Mouse (Mus musculus): Measurements from ENCODE around the gene Sult2b1. TPM values are rescaled to one million over a fixed set of nuclear protein-coding genes. Genes with fewer than 3 reads are reported as not detected.

Gene Sult2b1
- total and polyA plus RNA-seq, 3 experiments, result 0.17 to 0.29 TPM; not detected in 1

GRCm38 (mm10) chr7:45791756-45792490 lies 7.5 kb upstream of the Sult2b1 start:
- no peak for DNase-seq (ENCODE audit: extremely low read depth)
- H3K9ac ChIP-seq (ENCODE audit: insufficient read depth, low read depth), result no peak overlapping the region
- H3K79me2 ChIP-seq (replicated peaks; ENCODE audit: control insufficient read depth, extremely low read depth, insufficient read depth, poor library complexity, severe bottlenecking), result no peaks in the 10 kb centered on the region
- H3K4me2 ChIP-seq (ENCODE audit: insufficient read depth, low read depth, poor library complexity, severe bottlenecking), result no peak overlapping the region
- no peaks in the 10 kb centered on the region for H3K36me3 ChIP-seq (replicated peaks in 1 of 2; ENCODE audit: control insufficient read depth in 1 of 2, insufficient read depth in 1 of 2, low read length in 1 of 2)
- no peaks in the 10 kb centered on the region; a peak in 1 of 4 replicates for H3K4me1 ChIP-seq (ENCODE audit: control insufficient read depth in 1 of 2, insufficient read depth in 2 of 2)
- in situ Hi-C loops (cut with MboI; ENCODE audit: low pct_ligation_motif_present, low pct_unique_long_range_greater_than_20kb, low sequenced_read_pairs), result no loop called here
- peaks cover 9% of the 10 kb centered on the region for H3K27me3 ChIP-seq (replicated peaks)
- H3K4me3 ChIP-seq (replicated peaks in 1 of 3; ENCODE audit: low read depth in 2 of 3, low read length in 2 of 3, poor library complexity in 1 of 3), result no peak overlapping the region
- no peak overlapping the region for H3K27ac ChIP-seq (ENCODE audit: insufficient read depth, low read depth)
- peaks cover 8% of the 10 kb centered on the region for H3K9me3 ChIP-seq (replicated peaks; ENCODE audit: low read length)
- dilution Hi-C loops (cut with MboI; ENCODE audit: extremely low pct_ligation_motif_present, extremely low pct_unique_long_range_greater_than_20kb, low sequenced_read_pairs), result no loop called here
- TF ChIP-seq MAZ (IDR thresholded peaks at IDR 0.05; ENCODE audit: low read depth, low read length) (no peak), JUN (IDR thresholded peaks at IDR 0.05; ENCODE audit: insufficient read depth, low read depth, low read length) (no peak), CTCF (conservative IDR thresholded peaks at IDR 0.05 in 1 of 2, IDR thresholded peaks at IDR 0.05 in 1 of 2; ENCODE audit: low read depth in 2 of 2, low read length in 2 of 2) (no peak), PAX5 (IDR thresholded peaks at IDR 0.05; ENCODE audit: low read length) (no peak), HCFC1 (IDR thresholded peaks at IDR 0.05; ENCODE audit: low read depth, low read length) (no peak), EP300 (IDR thresholded peaks at IDR 0.05; ENCODE audit: low read length) (no peak), CHD1 (IDR thresholded peaks at IDR 0.05; ENCODE audit: low read depth, low read length) (no peak), RCOR1 (conservative IDR thresholded peaks at IDR 0.05; ENCODE audit: low read depth, low read length) (no peak), E2F4 (IDR thresholded peaks at IDR 0.05; ENCODE audit: insufficient replicate concordance, low read depth, low read length) (no peak), POLR2A (IDR thresholded peaks at IDR 0.05; ENCODE audit: low read depth, low read length) (no peak), JUND (conservative IDR thresholded peaks at IDR 0.05; ENCODE audit: low read depth, low read length) (no peak), ZMIZ1 (IDR thresholded peaks at IDR 0.05; ENCODE audit: low read depth, low read length) (no peak)

GRCm38 (mm10) chr7:45790721-45791120 lies 6.3 kb upstream of the Sult2b1 start:
- Histone ChIP-seq H3K9ac (ENCODE audit: insufficient read depth, low read depth) (no peak overlapping the region), H3K27me3 (replicated peaks) (peaks cover 12% of the 10 kb centered on the region), H3K9me3 (replicated peaks; ENCODE audit: low read length) (peaks cover 8% of the 10 kb centered on the region), H3K4me3 (replicated peaks in 1 of 3; ENCODE audit: low read depth in 2 of 3, low read length in 2 of 3, poor library complexity in 1 of 3) (no peak overlapping the region), H3K27ac (ENCODE audit: insufficient read depth, low read depth) (no peak overlapping the region), H3K36me3 (replicated peaks in 1 of 2; ENCODE audit: control insufficient read depth in 1 of 2, insufficient read depth in 1 of 2, low read length in 1 of 2) (no peaks in the 10 kb centered on the region), H3K79me2 (replicated peaks; ENCODE audit: control insufficient read depth, extremely low read depth, insufficient read depth, poor library complexity, severe bottlenecking) (no peaks in the 10 kb centered on the region), H3K4me1 (ENCODE audit: control insufficient read depth in 1 of 2, insufficient read depth in 2 of 2) (peaks cover 0 to 3% of the 10 kb centered on the region in 2 experiments; a peak in 2 of 4 replicates), H3K4me2 (ENCODE audit: insufficient read depth, low read depth, poor library complexity, severe bottlenecking) (no peak overlapping the region)
- no peak for TF ChIP-seq MYC (IDR thresholded peaks at IDR 0.05; ENCODE audit: low read depth, low read length)
- TF ChIP-seq MAZ (IDR thresholded peaks at IDR 0.05; ENCODE audit: low read depth, low read length), result no peak
- TF ChIP-seq SIN3A (IDR thresholded peaks at IDR 0.05; ENCODE audit: low read length), result no peak
- no peak for TF ChIP-seq MEF2A (IDR thresholded peaks at IDR 0.05; ENCODE audit: borderline replicate concordance, low read depth, low read length)
- no peak for TF ChIP-seq JUND (conservative IDR thresholded peaks at IDR 0.05; ENCODE audit: low read depth, low read length)
- no peak for TF ChIP-seq E2F4 (IDR thresholded peaks at IDR 0.05; ENCODE audit: insufficient replicate concordance, low read depth, low read length)
- no peak for TF ChIP-seq ZKSCAN1 (IDR thresholded peaks at IDR 0.05; ENCODE audit: borderline replicate concordance, low read depth, low read length)
- TF ChIP-seq TBP (conservative IDR thresholded peaks at IDR 0.05; ENCODE audit: low read depth, low read length), result no peak
- no peak for TF ChIP-seq RCOR1 (conservative IDR thresholded peaks at IDR 0.05; ENCODE audit: low read depth, low read length)
- no peak for TF ChIP-seq BHLHE40 (IDR thresholded peaks at IDR 0.05; ENCODE audit: low read depth, low read length)
- no peak for TF ChIP-seq PAX5 (IDR thresholded peaks at IDR 0.05; ENCODE audit: low read length)
- no peak for TF ChIP-seq MAX (IDR thresholded peaks at IDR 0.05; ENCODE audit: low read length)
- no peak for TF ChIP-seq MAFK (IDR thresholded peaks at IDR 0.05; ENCODE audit: insufficient replicate concordance, low read length)
- TF ChIP-seq IRF4 (IDR thresholded peaks at IDR 0.05; ENCODE audit: low read depth, low read length), result no peak
- no peak for TF ChIP-seq KAT2A (IDR thresholded peaks at IDR 0.05; ENCODE audit: insufficient replicate concordance, low read length)
- no peak for TF ChIP-seq POLR2AphosphoS2 (IDR thresholded peaks at IDR 0.05; ENCODE audit: low read depth, low read length)
- no peak for TF ChIP-seq ZC3H11A (IDR thresholded peaks at IDR 0.05; ENCODE audit: low read depth, low read length)
- no peak for TF ChIP-seq CHD2 (IDR thresholded peaks at IDR 0.05; ENCODE audit: low read length)
- dilution Hi-C loops (cut with MboI; ENCODE audit: extremely low pct_ligation_motif_present, extremely low pct_unique_long_range_greater_than_20kb, low sequenced_read_pairs), result no loop called here
- DNase-seq (ENCODE audit: extremely low read depth), result no peak
- in situ Hi-C loops (cut with MboI; ENCODE audit: low pct_ligation_motif_present, low pct_unique_long_range_greater_than_20kb, low sequenced_read_pairs), result no loop called here

Measured in CH12.LX (cell line).